Mouse (Mus musculus) frontal cortex, adult 2 months (tissue): ENCODE measurements around the gene Syt6. TPM values are rescaled to one million over a fixed set of nuclear protein-coding genes. Genes with fewer than 3 reads are reported as not detected.

ENCODE experiments used
- DNase-seq, 2 experiments: peaks; one replicate each; pipeline ENCODE4 v3.0.0; 2022; ENCODE audit warnings: low spot score in 1 of 2; ENCODE audit errors: extremely low spot score in 1 of 2
- polyA plus RNA-seq: library from polyadenylated mRNA; depleted of rRNA; stranded (reverse); fragments of >200 nt; gene quantifications from 2 replicates; pipeline ENCODE4 v1.2.3, GENCODE M21; 2012

The Syt6 gene
- polyA plus RNA-seq, 1 experiment, result 61.9 TPM

GRCm38 (mm10) chr3:103597586-103597985 is 22.6 kb downstream of the Syt6 start:
- no peak for DNase-seq

GRCm38 (mm10) chr3:103601011-103601410 is 26.0 kb downstream of the Syt6 start:
- DNase-seq, result peak; percentile 70 to 81

GRCm38 (mm10) chr3:103601561-103601960 is 26.5 kb downstream of the Syt6 start:
- DNase-seq, result no peak

GRCm38 (mm10) chr3:103606045-103606597 is 31.1 kb downstream of the Syt6 start:
- peak in 1 of 2 experiments; percentile 54 for DNase-seq

- DNase-seq, result no peak
Measured at GRCm38 (mm10) chr3:103606660-103607595, 31.9 kb downstream of the Syt6 start.

- no peak for DNase-seq
Measured at GRCm38 (mm10) chr3:103610231-103610630, 35.2 kb downstream of the Syt6 start.

GRCm38 (mm10) chr3:103612636-103613355 is 37.8 kb downstream of the Syt6 start:
- peak; percentile 11 to 71 for DNase-seq

- no peak for DNase-seq
Measured at GRCm38 (mm10) chr3:103615621-103616020, 40.6 kb downstream of the Syt6 start.

- no peak for DNase-seq
Measured at GRCm38 (mm10) chr3:103616981-103617380, 42.0 kb downstream of the Syt6 start.

GRCm38 (mm10) chr3:103620101-103620500 is 45.1 kb downstream of the Syt6 start:
- DNase-seq, result no peak

GRCm38 (mm10) chr3:103623893-103624470 is 49.0 kb downstream of the Syt6 start:
- DNase-seq, result no peak

GRCm38 (mm10) chr3:103624591-103625051 is 49.6 kb downstream of the Syt6 start:
- no peak for DNase-seq

GRCm38 (mm10) chr3:103625169-103625568 is 50.1 kb downstream of the Syt6 start:
- no peak for DNase-seq

GRCm38 (mm10) chr3:103626481-103626880 is 51.5 kb downstream of the Syt6 start:
- DNase-seq, result no peak

- no peak for DNase-seq
Measured at GRCm38 (mm10) chr3:103627661-103628060, 52.6 kb downstream of the Syt6 start.

GRCm38 (mm10) chr3:103633124-103633523 is 58.1 kb downstream of the Syt6 start:
- DNase-seq, result no peak

- no peak for DNase-seq
Measured at GRCm38 (mm10) chr3:103633831-103634230, 58.8 kb downstream of the Syt6 start.

- no peak for DNase-seq
Measured at GRCm38 (mm10) chr3:103634256-103634655, 59.2 kb downstream of the Syt6 start.

GRCm38 (mm10) chr3:103637641-103638040 is 62.6 kb downstream of the Syt6 start:
- DNase-seq, result no peak

- no peak for DNase-seq
Measured at GRCm38 (mm10) chr3:103640226-103640803, 65.3 kb downstream of the Syt6 start.
